Mouse (Mus musculus) hindbrain, postnatal 0 days (tissue): Measurements from ENCODE around the gene Strn4. TPM values are rescaled to one million over a fixed set of nuclear protein-coding genes. Genes with fewer than 3 reads are reported as not detected.

Source experiments
- ATAC-seq: fragments of 200-750 bp; cut with Nextera tagmentation; 2 replicates; pipeline ENCODE4 v1.8.0; 2017; ENCODE audit warnings: mild to moderate bottlenecking, moderate TSS enrichment, moderate library complexity
- DNase-seq: peaks from one replicate; pipeline ENCODE4 v3.0.0-alpha.2; 2015; ENCODE audit warnings: low spot score
- H3K27ac ChIP-seq: fragments of 300-500 bp; sonication (generic); 2 replicates; pipeline ENCODE4 v1.5.1; 2014; ENCODE audit warnings: mild to moderate bottlenecking
- H3K27me3 ChIP-seq: fragments of 300-500 bp; sonication (generic); 2 replicates; pipeline ENCODE4 v1.6.1; 2014; ENCODE audit warnings: low read length, mixed read lengths; ENCODE audit not compliant: insufficient read depth
- H3K36me3 ChIP-seq: fragments of 300-500 bp; sonication (generic); 2 replicates; pipeline ENCODE4 v1.6.1; 2014; ENCODE audit warnings: low read length, mixed read lengths; ENCODE audit not compliant: insufficient read depth
- H3K4me1 ChIP-seq: fragments of 300-500 bp; sonication (generic); 2 replicates; pipeline ENCODE4 v1.6.1; 2014; ENCODE audit warnings: antibody characterized with exemption, low read length, mixed read lengths; ENCODE audit not compliant: insufficient read depth
- H3K4me2 ChIP-seq: fragments of 300-500 bp; sonication (generic); 2 replicates; pipeline ENCODE4 v1.6.1; 2014; ENCODE audit warnings: low read depth, mild to moderate bottlenecking, low read length, moderate library complexity, mixed read lengths
- H3K4me3 ChIP-seq: fragments of 300-500 bp; sonication (generic); 2 replicates; pipeline ENCODE4 v1.5.1; 2014; ENCODE audit warnings: low read length
- H3K9ac ChIP-seq: fragments of 300-500 bp; sonication (generic); replicated peaks from 2 replicates; pipeline ENCODE4 v1.6.1; 2014; ENCODE audit warnings: mild to moderate bottlenecking, low read length, moderate library complexity, mixed read lengths
- H3K9me3 ChIP-seq: fragments of 300-500 bp; sonication (generic); 2 replicates; pipeline ENCODE4 v1.6.1; 2016; ENCODE audit warnings: low read length, mixed read lengths
- CTCF ChIP-seq: IDR thresholded peaks from 2 replicates; pipeline ENCODE4 v1.5.1; 2016; ENCODE audit warnings: antibody characterized with exemption, control low read depth, low read depth
- WGBS: fragments of 180-500 bp; shearing (Covaris S2); extraction: QIAGEN DNeasy Blood & Tissue Kit; methylation state at CpG from one replicate; pipeline ENCODE4 v1.1.7; 2014; 5-methylcytosine and 5-hydroxymethylcytosine counted together
- polyA plus RNA-seq: library from polyadenylated mRNA; unstranded; fragments of >200 nt; fragmentation: Nextera tagmentation; extraction: Ambion mirVana; gene quantifications from 2 replicates; pipeline ENCODE4 v1.2.1, GENCODE M21; 2015
- total RNA-seq: library from RNA; depleted of rRNA; stranded (reverse); fragments of >200 nt; gene quantifications from 2 replicates; pipeline ENCODE4 v1.2.3, GENCODE M21; 2014

Strn4 gene
- total and polyA plus RNA-seq, 2 experiments from 2014 or later = 141 to 234 TPM

GRCm38 (mm10) chr7:16873392-16873791 lies 57.7 kb downstream of the Strn4 start:
- no peak for DNase-seq
- Histone ChIP-seq H3K27me3 (no peaks in the 10 kb centered on the region), H3K9me3 (no peaks in the 10 kb centered on the region), H3K4me3 (no peak overlapping the region), H3K4me1 (peaks cover 5% of the 10 kb centered on the region), H3K27ac (no peak overlapping the region), H3K9ac (no peak overlapping the region), H3K36me3 (no peaks in the 10 kb centered on the region), H3K4me2 (peak overlapping the region; percentile 25; the same call in 1 of the 2 replicates)
- 95% methylated on average over 4 of the region's 4 CpGs for WGBS
- peak; percentile 26; the same call in 1 of the 2 replicates for TF ChIP-seq CTCF
- no peak for ATAC-seq

- no peak for ATAC-seq
- H3K4me2 ChIP-seq = peak overlapping the region; percentile 25; the same call in 1 of the 2 replicates
- 5% methylated on average over 17 of the region's 17 CpGs for WGBS
- TF ChIP-seq CTCF = peak; percentile 86
- H3K27ac ChIP-seq = peak overlapping the region; percentile 72
- H3K9ac ChIP-seq = no peak overlapping the region
- peak overlapping the region; percentile 25 for H3K4me3 ChIP-seq
- H3K4me1 ChIP-seq = peaks cover 5% of the 10 kb centered on the region
- no peaks in the 10 kb centered on the region for H3K27me3 ChIP-seq
- DNase-seq = peak; percentile 81
- no peaks in the 10 kb centered on the region for H3K9me3 ChIP-seq
- no peaks in the 10 kb centered on the region for H3K36me3 ChIP-seq
These were observed 58.5 kb downstream of the Strn4 start for GRCm38 (mm10) chr7:16874190-16874589.

GRCm38 (mm10) chr7:16874756-16875309 lies 59.1 kb downstream of the Strn4 start:
- H3K4me3 ChIP-seq = peak overlapping the region; percentile 69
- ATAC-seq = peak; percentile 98
- peak; percentile 54 for TF ChIP-seq CTCF
- H3K27ac ChIP-seq = peak overlapping the region; percentile 83
- H3K9ac ChIP-seq = peak overlapping the region; percentile 82
- H3K4me2 ChIP-seq = peak overlapping the region; percentile 68
- H3K27me3 ChIP-seq = no peaks in the 10 kb centered on the region
- peak; percentile 100 for DNase-seq
- WGBS = under 1% methylated on average over 33 of the region's 33 CpGs
- no peaks in the 10 kb centered on the region for H3K36me3 ChIP-seq
- peaks cover 5% of the 10 kb centered on the region for H3K4me1 ChIP-seq
- H3K9me3 ChIP-seq = no peaks in the 10 kb centered on the region

GRCm38 (mm10) chr7:16875310-16875325 lies 59.4 kb downstream of the Strn4 start, which contains the start of gene Dact3:
Gene Dact3 (plus strand): TSS chr7:16875317.
- Histone ChIP-seq H3K36me3 (no peaks in the 10 kb centered on the region), H3K27me3 (no peaks in the 10 kb centered on the region), H3K9ac (peak within 1 kb of the TSS; percentile 82), H3K4me1 (peaks cover 5% of the 10 kb centered on the region), H3K4me2 (peak within 1 kb of the TSS; percentile 68), H3K9me3 (no peaks in the 10 kb centered on the region), H3K4me3 (peak within 1 kb of the TSS; percentile 69), H3K27ac (peak within 1 kb of the TSS; percentile 83)
- no peak for TF ChIP-seq CTCF
- DNase-seq (no peak), ATAC-seq (no peak)
- WGBS = 0% methylated on average over 1 of the region's 1 CpGs

GRCm38 (mm10) chr7:16875326-16875725 lies 59.6 kb downstream of the Strn4 start:
- H3K9me3 ChIP-seq = no peaks in the 10 kb centered on the region
- peak overlapping the region; percentile 82 for H3K9ac ChIP-seq
- no peak for ATAC-seq
- H3K4me1 ChIP-seq = peaks cover 5% of the 10 kb centered on the region
- H3K27ac ChIP-seq = peak overlapping the region; percentile 83
- no peaks in the 10 kb centered on the region for H3K36me3 ChIP-seq
- peak overlapping the region; percentile 69 for H3K4me3 ChIP-seq
- H3K27me3 ChIP-seq = no peaks in the 10 kb centered on the region
- WGBS = 4% methylated on average over 29 of the region's 42 CpGs
- no peak for TF ChIP-seq CTCF
- DNase-seq = no peak
- peak overlapping the region; percentile 68 for H3K4me2 ChIP-seq

GRCm38 (mm10) chr7:16876006-16876405 lies 60.3 kb downstream of the Strn4 start:
- no peaks in the 10 kb centered on the region for H3K9me3 ChIP-seq
- ATAC-seq (no peak), DNase-seq (no peak)
- no peaks in the 10 kb centered on the region for H3K36me3 ChIP-seq
- no peak for TF ChIP-seq CTCF
- no peaks in the 10 kb centered on the region for H3K27me3 ChIP-seq
- H3K4me1 ChIP-seq = peaks cover 5% of the 10 kb centered on the region
- H3K27ac ChIP-seq = 0 out of 2 replicates have a peak overlapping the region, but pooled peaks have one; percentile 13
- H3K4me2 ChIP-seq = peak overlapping the region; percentile 68
- H3K4me3 ChIP-seq = peak overlapping the region; percentile 69
- WGBS = 17% methylated on average over 11 of the region's 11 CpGs
- peak overlapping the region; percentile 82 for H3K9ac ChIP-seq

GRCm38 (mm10) chr7:16876608-16877007 lies 60.9 kb downstream of the Strn4 start:
- WGBS = 9% methylated on average over 12 of the region's 13 CpGs
- ATAC-seq = no peak
- peak overlapping the region; percentile 82 for H3K9ac ChIP-seq
- no peaks in the 10 kb centered on the region for H3K27me3 ChIP-seq
- TF ChIP-seq CTCF = no peak
- no peak for DNase-seq
- no peaks in the 10 kb centered on the region for H3K36me3 ChIP-seq
- peak overlapping the region; percentile 69 for H3K4me3 ChIP-seq
- peak overlapping the region; percentile 68 for H3K4me2 ChIP-seq
- no peak overlapping the region for H3K27ac ChIP-seq
- peaks cover 5% of the 10 kb centered on the region for H3K4me1 ChIP-seq
- H3K9me3 ChIP-seq = no peaks in the 10 kb centered on the region
